Mouse (Mus musculus) lung, adult 18-20 months (tissue): Measurements from ENCODE around the gene Ros1.
A peak's percentile ranks its signal among the peaks of the same experiment; 100 is the strongest.

Experiments used
- DNase-seq, 2 experiments: peaks; one replicate each; pipeline ENCODE4 v3.0.0; 2022; ENCODE audit warnings: mixed read lengths in 2 of 2

The Ros1 gene

GRCm38 (mm10) chr10:52194957-52195852, at the start of gene Ros1:
Gene Ros1 (minus strand): TSS chr10:52195244.
- DNase-seq = no peak

GRCm38 (mm10) chr10:52242680-52243323, 47.8 kb upstream of the Ros1 start:
- no peak for DNase-seq

GRCm38 (mm10) chr10:52242015-52242414, 47.0 kb upstream of the Ros1 start:
- DNase-seq = no peak

- no peak for DNase-seq
These were observed 40.4 kb upstream of the Ros1 start for GRCm38 (mm10) chr10:52235461-52235860.

GRCm38 (mm10) chr10:52234654-52234981, 39.6 kb upstream of the Ros1 start:
- no peak for DNase-seq

- DNase-seq = peak in 1 of 2 experiments; percentile 24
These were observed 39.1 kb upstream of the Ros1 start for GRCm38 (mm10) chr10:52233969-52234653.

- DNase-seq = peak; percentile 68 to 76
These were observed 38.4 kb upstream of the Ros1 start, which contains the start of gene Dcbld1 for GRCm38 (mm10) chr10:52233301-52233968. Gene Dcbld1 (plus strand): TSS chr10:52233619.

GRCm38 (mm10) chr10:52232196-52233176, 37.4 kb upstream of the Ros1 start:
- DNase-seq = peak; percentile 31 to 39

- DNase-seq = peak in 1 of 2 experiments; percentile 42
These were observed 24.6 kb upstream of the Ros1 start for GRCm38 (mm10) chr10:52219600-52219999.

GRCm38 (mm10) chr10:52217564-52217934, 22.5 kb upstream of the Ros1 start:
- DNase-seq = no peak

- DNase-seq = peak; percentile 65 to 71
These were observed 21.9 kb upstream of the Ros1 start for GRCm38 (mm10) chr10:52216797-52217563.

GRCm38 (mm10) chr10:52215267-52215818, 20.3 kb upstream of the Ros1 start:
- no peak for DNase-seq

- DNase-seq = peak in 1 of 2 experiments; percentile 13
These were observed 9.0 kb upstream of the Ros1 start for GRCm38 (mm10) chr10:52204006-52204405.

GRCm38 (mm10) chr10:52185900-52186299, 9.1 kb downstream of the Ros1 start:
- no peak for DNase-seq

GRCm38 (mm10) chr10:52182878-52183277, 12.2 kb downstream of the Ros1 start:
- no peak for DNase-seq

- DNase-seq = no peak
These were observed 20.7 kb downstream of the Ros1 start for GRCm38 (mm10) chr10:52174376-52174775.

- peak in 1 of 2 experiments; percentile 8 for DNase-seq
These were observed 24.6 kb downstream of the Ros1 start for GRCm38 (mm10) chr10:52170489-52170888.

GRCm38 (mm10) chr10:52169841-52170240, 25.2 kb downstream of the Ros1 start:
- no peak for DNase-seq

GRCm38 (mm10) chr10:52165376-52165775, 29.7 kb downstream of the Ros1 start:
- DNase-seq = no peak

GRCm38 (mm10) chr10:52160604-52161003, 34.4 kb downstream of the Ros1 start:
- no peak for DNase-seq
